Mouse (Mus musculus): ENCODE data around the gene Fbxl18.

Gene Fbxl18

GRCm38 (mm10) chr5:142894918-142895613, at the start of gene Fbxl18:
Gene Fbxl18, minus strand, starts transcription at chr5:142895421.
- peak in 1 of 2 experiments; percentile 88 for DNase-seq (ENCODE audit: low spot score in 2 of 2)

GRCm38 (mm10) chr5:142940393-142940792, 45.2 kb upstream of the Fbxl18 start:
- DNase-seq (ENCODE audit: low spot score in 2 of 2) = no peak

- DNase-seq (ENCODE audit: low spot score in 2 of 2) = peak in 1 of 2 experiments; percentile 28
Measured at GRCm38 (mm10) chr5:142937956-142938727, 42.9 kb upstream of the Fbxl18 start.

GRCm38 (mm10) chr5:142936336-142936719, 41.1 kb upstream of the Fbxl18 start:
- DNase-seq (ENCODE audit: low spot score in 2 of 2) = peak in 1 of 2 experiments; percentile 89

GRCm38 (mm10) chr5:142935642-142936335, 40.6 kb upstream of the Fbxl18 start:
- peak; percentile 66 to 87 for DNase-seq (ENCODE audit: low spot score in 2 of 2)

- no peak for DNase-seq (ENCODE audit: low spot score in 2 of 2)
Measured at GRCm38 (mm10) chr5:142932731-142933130, 37.5 kb upstream of the Fbxl18 start.

GRCm38 (mm10) chr5:142932084-142932685, 37.0 kb upstream of the Fbxl18 start:
- peak in 1 of 2 experiments; percentile 89 for DNase-seq (ENCODE audit: low spot score in 2 of 2)

- DNase-seq (ENCODE audit: low spot score in 2 of 2) = no peak
Measured at GRCm38 (mm10) chr5:142931241-142931745, 36.1 kb upstream of the Fbxl18 start.

GRCm38 (mm10) chr5:142929400-142929752, 34.2 kb upstream of the Fbxl18 start:
- DNase-seq (ENCODE audit: low spot score in 2 of 2) = no peak

GRCm38 (mm10) chr5:142928749-142929399, 33.7 kb upstream of the Fbxl18 start:
- peak in 1 of 2 experiments; percentile 81 for DNase-seq (ENCODE audit: low spot score in 2 of 2)

- no peak for DNase-seq (ENCODE audit: low spot score in 2 of 2)
Measured at GRCm38 (mm10) chr5:142927341-142927930, 32.2 kb upstream of the Fbxl18 start.

GRCm38 (mm10) chr5:142926940-142927228, 31.7 kb upstream of the Fbxl18 start:
- DNase-seq (ENCODE audit: low spot score in 2 of 2) = no peak

GRCm38 (mm10) chr5:142926204-142926939, 31.2 kb upstream of the Fbxl18 start:
- no peak for DNase-seq (ENCODE audit: low spot score in 2 of 2)

GRCm38 (mm10) chr5:142924336-142924959, 29.2 kb upstream of the Fbxl18 start:
- DNase-seq (ENCODE audit: low spot score in 2 of 2) = no peak

- DNase-seq (ENCODE audit: low spot score in 2 of 2) = no peak
Measured at GRCm38 (mm10) chr5:142923781-142924180, 28.6 kb upstream of the Fbxl18 start.

GRCm38 (mm10) chr5:142922251-142922650, 27.0 kb upstream of the Fbxl18 start:
- no peak for DNase-seq (ENCODE audit: low spot score in 2 of 2)

GRCm38 (mm10) chr5:142921074-142921459, 25.8 kb upstream of the Fbxl18 start:
- DNase-seq (ENCODE audit: low spot score in 2 of 2) = no peak

GRCm38 (mm10) chr5:142920311-142921073, 25.3 kb upstream of the Fbxl18 start:
- no peak for DNase-seq (ENCODE audit: low spot score in 2 of 2)

GRCm38 (mm10) chr5:142917402-142917801, 22.2 kb upstream of the Fbxl18 start:
- no peak for DNase-seq (ENCODE audit: low spot score in 2 of 2)

Measured in left cerebral cortex, adult 9 months (tissue).